Mouse (Mus musculus) testis, adult 2 months (tissue): Measurements from ENCODE around the gene Barx1. TPM values are rescaled to one million over a fixed set of nuclear protein-coding genes. Genes with fewer than 3 reads are reported as not detected.
A peak's percentile ranks its signal among the peaks of the same experiment; 100 is the strongest.

ENCODE experiments used
- H3K27ac ChIP-seq: fragments of 200-500 bp; 2 replicates; pipeline ENCODE4 v1.5.1; 2012; ENCODE audit warnings: low read depth, low read length; ENCODE audit not compliant: control insufficient read depth, insufficient read depth
- H3K27me3 ChIP-seq: fragments of 200-500 bp; 2 replicates; pipeline ENCODE4 v1.6.1; 2012; ENCODE audit warnings: mild to moderate bottlenecking, low read length, moderate library complexity; ENCODE audit not compliant: control insufficient read depth, insufficient read depth
- H3K36me3 ChIP-seq: fragments of 200-500 bp; 2 replicates; pipeline ENCODE4 v1.6.1; 2012; ENCODE audit warnings: mild to moderate bottlenecking, low read length; ENCODE audit not compliant: control insufficient read depth, insufficient read depth
- H3K4me1 ChIP-seq: fragments of 200-500 bp; 2 replicates; pipeline ENCODE4 v1.6.1; 2012; ENCODE audit warnings: low read length; ENCODE audit not compliant: control insufficient read depth, insufficient read depth
- H3K4me3 ChIP-seq: fragments of 200-500 bp; 2 replicates; pipeline ENCODE4 v1.5.1; 2012; ENCODE audit warnings: low read depth, mild to moderate bottlenecking, low read length, moderate library complexity, mixed read lengths; ENCODE audit not compliant: control insufficient read depth
- CTCF ChIP-seq: fragments of 200-500 bp; IDR thresholded peaks from 2 replicates; pipeline ENCODE4 v1.5.1; 2012; ENCODE audit warnings: low read depth, mild to moderate bottlenecking, inconsistent platforms, low read length, moderate library complexity; ENCODE audit not compliant: control insufficient read depth, insufficient read depth, insufficient replicate concordance
- POLR2A ChIP-seq: fragments of 200-500 bp; IDR thresholded peaks from 2 replicates; pipeline ENCODE4 v1.6.1; 2012; ENCODE audit warnings: low read depth, mild to moderate bottlenecking, inconsistent platforms, low read length, moderate library complexity; ENCODE audit not compliant: control insufficient read depth
- polyA plus RNA-seq: library from polyadenylated mRNA; depleted of rRNA; stranded (reverse); fragments of >200 nt; gene quantifications from 2 replicates; pipeline ENCODE4 v1.2.3, GENCODE M21; 2012; rRNA removed

Gene Barx1
- polyA plus RNA-seq, result 0.19 and 0.32 TPM in 2 replicates

DNA sequence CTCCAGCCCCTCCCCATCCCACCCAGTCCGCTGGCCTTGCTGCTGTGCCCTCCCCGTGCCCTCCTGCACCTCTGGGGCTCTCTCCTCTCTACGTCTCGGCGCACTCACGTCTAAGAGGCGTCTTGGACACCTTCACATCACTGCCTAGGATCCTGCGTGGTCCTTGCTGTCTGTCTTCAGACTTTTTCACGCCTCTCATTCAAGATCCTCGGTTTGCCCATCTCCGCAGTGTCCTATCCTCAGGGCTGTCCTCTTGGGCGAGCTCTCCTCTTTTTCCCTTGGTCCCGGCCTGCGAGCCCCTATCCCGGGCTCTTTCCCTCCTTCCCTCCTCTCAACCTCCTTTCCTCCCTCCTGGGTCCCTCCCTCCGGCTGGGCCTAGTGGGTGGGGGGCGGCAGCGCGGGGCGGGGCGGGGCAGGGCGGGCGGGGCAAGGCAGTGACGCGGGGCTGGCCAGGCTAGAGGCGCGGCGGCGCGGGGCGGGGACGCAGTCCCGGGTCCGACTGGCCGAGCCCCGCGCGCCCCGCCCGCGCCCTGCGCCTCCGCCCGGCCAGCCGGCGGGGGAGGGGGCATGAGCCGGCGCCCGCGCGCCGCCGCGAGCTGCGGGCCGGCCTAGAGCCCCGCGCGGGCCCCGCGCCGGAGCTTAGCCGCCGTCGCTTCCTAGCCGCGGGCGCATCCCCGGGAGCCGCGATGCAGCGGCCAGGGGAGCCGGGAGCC is at the start of gene Barx1:
Gene Barx1, plus strand, starts transcription at position 568 of the 713 bp plus-strand sequence.
- Histone ChIP-seq H3K4me3 (peak within 1 kb of the TSS; percentile 38; the same call in 1 of the 2 replicates), H3K36me3 (no peaks in the 10 kb centered on the region), H3K4me1 (peaks cover 25% of the 10 kb centered on the region), H3K27me3 (peaks cover 17% of the 10 kb centered on the region), H3K27ac (no peak within 1 kb of the TSS)
- TF ChIP-seq POLR2A (no peak), CTCF (no peak)

DNA sequence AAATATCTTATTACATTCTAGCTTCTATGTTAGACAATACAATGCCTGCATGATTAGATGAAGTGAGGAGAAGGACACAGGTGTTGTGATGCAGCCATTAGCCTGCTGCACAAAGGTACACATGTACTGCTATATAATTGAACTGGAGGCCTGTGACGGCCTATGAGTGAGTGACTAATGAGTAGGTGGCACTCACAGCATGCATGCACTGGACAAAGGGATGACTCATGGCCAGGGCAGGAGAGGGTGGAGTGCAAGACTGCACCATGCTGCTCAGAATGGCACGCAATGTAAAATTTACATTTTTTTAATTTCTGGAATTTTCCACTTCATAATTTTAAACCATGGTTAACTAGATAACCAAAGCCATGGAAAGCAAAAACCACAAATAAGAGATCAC is 48.3 kb upstream of the Barx1 start:
- no peak overlapping the region for H3K4me3 ChIP-seq
- no peaks in the 10 kb centered on the region for H3K27me3 ChIP-seq
- no peaks in the 10 kb centered on the region for H3K4me1 ChIP-seq
- peaks cover 1% of the 10 kb centered on the region; the same call in 1 of the 2 replicates for H3K36me3 ChIP-seq
- no peak for TF ChIP-seq POLR2A
- TF ChIP-seq CTCF, result no peak
- H3K27ac ChIP-seq, result no peak overlapping the region

DNA sequence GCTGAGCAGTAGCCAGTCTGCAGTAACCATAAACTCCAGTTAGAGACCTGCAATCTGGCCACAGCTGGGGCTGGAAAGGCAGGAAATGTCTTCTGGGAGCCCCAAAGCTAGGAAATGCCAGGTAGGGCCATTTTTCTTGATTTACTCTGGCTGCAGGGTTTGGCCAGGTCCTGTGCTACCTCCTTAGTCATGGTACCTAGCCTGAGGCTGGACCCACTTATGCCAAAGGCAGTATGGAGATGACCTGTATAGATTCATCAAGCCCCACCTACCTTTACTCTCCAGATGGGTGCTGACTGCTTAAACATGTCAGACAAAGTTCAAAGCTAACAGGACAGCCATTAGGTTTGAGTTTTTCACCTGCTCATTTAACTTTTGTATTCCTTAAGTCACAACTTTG is 45.0 kb upstream of the Barx1 start:
- Histone ChIP-seq H3K36me3 (peaks cover 1% of the 10 kb centered on the region; the same call in 1 of the 2 replicates), H3K4me1 (no peaks in the 10 kb centered on the region), H3K4me3 (no peak overlapping the region), H3K27ac (no peak overlapping the region), H3K27me3 (no peaks in the 10 kb centered on the region)
- TF ChIP-seq POLR2A (no peak), CTCF (no peak)

DNA sequence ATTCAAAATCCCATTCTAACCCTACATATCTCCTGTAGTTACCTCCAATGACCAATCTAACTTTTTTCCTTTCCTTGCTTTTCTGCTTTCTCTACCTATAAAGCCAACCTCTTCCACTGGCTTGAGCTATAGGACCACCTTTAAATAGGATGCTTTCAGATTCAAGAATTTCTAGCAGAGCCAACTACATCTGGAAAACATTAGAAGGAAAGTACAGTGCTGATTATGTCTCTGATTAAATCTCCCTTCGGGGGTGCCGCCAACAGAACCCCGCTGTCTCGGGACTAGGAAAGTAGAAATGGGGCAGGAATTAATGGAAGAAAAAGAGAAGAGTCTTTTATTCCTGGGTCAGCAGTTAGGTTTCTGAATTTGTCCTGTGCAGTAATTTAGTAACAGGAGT is 43.9 kb upstream of the Barx1 start:
- TF ChIP-seq POLR2A, result no peak
- TF ChIP-seq CTCF, result no peak
- Histone ChIP-seq H3K4me3 (no peak overlapping the region), H3K4me1 (no peaks in the 10 kb centered on the region), H3K27me3 (no peaks in the 10 kb centered on the region), H3K36me3 (peaks cover 1% of the 10 kb centered on the region; the same call in 1 of the 2 replicates), H3K27ac (no peak overlapping the region)

DNA sequence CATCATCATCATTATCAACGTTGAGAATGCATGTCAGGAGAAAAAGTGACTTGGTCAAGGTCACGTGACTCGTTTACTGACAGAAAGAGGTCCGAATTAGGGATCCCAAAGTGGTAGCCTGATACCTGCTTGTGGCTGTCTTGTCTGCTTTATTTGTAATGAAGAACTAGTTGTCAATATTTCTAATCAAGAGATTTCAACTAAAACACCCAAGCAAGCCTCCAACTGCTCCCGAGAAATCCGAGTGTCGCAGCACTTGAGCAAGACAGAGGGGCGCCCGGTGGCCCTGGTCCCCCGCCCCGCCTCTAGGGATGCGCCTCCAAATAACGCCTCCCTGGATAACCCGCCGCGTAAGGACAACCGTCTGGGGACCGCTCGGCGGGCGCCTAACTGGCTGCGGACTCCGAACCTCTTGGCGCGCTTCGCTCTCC is 37.8 kb upstream of the Barx1 start:
- Histone ChIP-seq H3K36me3 (no peaks in the 10 kb centered on the region), H3K4me3 (peak overlapping the region; percentile 89), H3K27me3 (no peaks in the 10 kb centered on the region), H3K4me1 (peaks cover 3% of the 10 kb centered on the region; the same call in 1 of the 2 replicates), H3K27ac (peak overlapping the region; percentile 94)
- TF ChIP-seq POLR2A, result no peak
- no peak for TF ChIP-seq CTCF

DNA sequence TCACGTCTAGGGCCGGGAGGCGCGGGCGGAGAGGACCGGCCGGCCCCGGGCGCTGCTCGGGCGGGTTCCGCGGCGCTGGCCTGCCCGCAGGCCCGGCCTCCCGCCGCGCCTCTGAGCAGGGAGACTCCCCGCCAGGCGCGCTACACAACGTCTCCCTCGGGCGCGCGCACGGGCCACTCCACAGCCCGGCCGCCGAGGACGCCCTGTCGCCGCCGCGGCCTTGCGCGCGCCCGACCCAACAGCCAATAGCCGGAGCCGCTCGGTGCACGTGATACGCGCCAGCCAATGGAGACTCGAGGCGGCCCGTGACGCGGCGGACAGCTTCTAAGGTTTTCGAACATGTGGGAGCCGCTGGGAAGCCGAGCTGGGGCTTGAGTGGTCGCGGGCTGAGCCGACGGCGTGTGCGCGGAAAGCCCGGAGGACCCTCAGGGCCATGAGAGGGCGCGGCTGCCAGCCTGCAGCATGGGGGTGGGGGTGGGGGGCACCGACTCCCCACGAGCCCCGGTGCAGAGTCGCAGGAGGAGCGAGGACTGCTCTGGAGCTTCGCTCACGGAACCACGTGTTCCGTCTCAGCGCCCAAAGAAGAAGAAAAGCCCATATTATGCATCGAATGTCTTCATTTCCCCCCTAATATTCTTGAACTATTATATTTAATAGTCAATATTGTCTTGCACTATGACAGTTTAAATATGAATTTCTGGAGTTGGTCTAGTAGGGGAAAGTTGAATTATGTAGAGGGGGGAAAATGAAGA is 37.2 kb upstream of the Barx1 start, which contains the start of gene Ptpdc1:
Gene Ptpdc1, minus strand, starts transcription at position 232 of the 752 bp plus-strand sequence.
- peak within 1 kb of the TSS; percentile 94 for H3K27ac ChIP-seq
- no peaks in the 10 kb centered on the region for H3K27me3 ChIP-seq
- peak within 1 kb of the TSS; percentile 89 for H3K4me3 ChIP-seq
- H3K36me3 ChIP-seq, result no peaks in the 10 kb centered on the region
- TF ChIP-seq CTCF, result no peak
- TF ChIP-seq POLR2A, result peak; percentile 59; the same call in 1 of the 2 replicates
- peaks cover 3% of the 10 kb centered on the region; the same call in 1 of the 2 replicates for H3K4me1 ChIP-seq

DNA sequence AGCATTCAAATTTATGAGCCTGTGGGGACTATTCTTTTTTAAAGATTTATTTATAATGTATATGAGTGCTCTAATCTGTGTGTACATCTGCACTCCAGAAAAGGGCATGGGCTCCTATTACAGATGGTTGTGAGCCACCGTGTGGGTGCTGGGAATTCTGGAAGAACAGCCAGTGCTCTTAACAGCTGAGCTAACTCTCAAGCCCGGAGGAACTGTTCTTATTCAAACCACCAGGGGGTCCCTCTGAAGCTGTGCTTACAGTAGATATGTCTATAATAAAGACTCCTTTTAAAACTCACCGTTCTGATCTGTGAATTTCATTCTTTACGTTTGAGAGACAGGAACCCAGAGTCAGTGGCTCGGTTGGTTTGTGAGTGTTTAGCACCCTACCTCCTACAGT is 31.1 kb upstream of the Barx1 start:
- H3K36me3 ChIP-seq, result no peaks in the 10 kb centered on the region
- TF ChIP-seq CTCF (no peak), POLR2A (no peak)
- H3K4me3 ChIP-seq, result no peak overlapping the region
- H3K27ac ChIP-seq, result no peak overlapping the region
- H3K27me3 ChIP-seq, result no peaks in the 10 kb centered on the region
- no peaks in the 10 kb centered on the region for H3K4me1 ChIP-seq
